Mouse (Mus musculus) liver, embryonic 11.5 days (tissue): Measurements from ENCODE around the gene Lrrc4c. TPM values are rescaled to one million over a fixed set of nuclear protein-coding genes. Genes with fewer than 3 reads are reported as not detected.

Source experiments
- ATAC-seq: fragments of 200-750 bp; cut with Nextera tagmentation; replicated peaks from 2 replicates; pipeline ENCODE4 v1.8.0; 2017; ENCODE audit warnings: moderate number of reproducible peaks, mild to moderate bottlenecking, moderate TSS enrichment, moderate library complexity; ENCODE audit not compliant: low FRiP score
- DNase-seq: peaks from one replicate; pipeline ENCODE4 v3.0.0-alpha.2; 2017; ENCODE audit warnings: low spot score
- H3K27ac ChIP-seq: fragments of 300-500 bp; sonication (generic); 2 replicates; pipeline ENCODE4 v1.5.1; 2014; ENCODE audit warnings: mild to moderate bottlenecking, low read depth, low read length, control low read depth
- H3K27me3 ChIP-seq: fragments of 300-500 bp; sonication (generic); replicated peaks from 2 replicates; pipeline ENCODE4 v1.6.1; 2014; ENCODE audit warnings: low read length, mixed read lengths; ENCODE audit not compliant: control insufficient read depth, insufficient read depth
- H3K36me3 ChIP-seq: fragments of 300-500 bp; sonication (generic); 2 replicates; pipeline ENCODE4 v1.6.1; 2014; ENCODE audit warnings: mild to moderate bottlenecking, low read length, moderate library complexity, mixed read lengths; ENCODE audit not compliant: control insufficient read depth, insufficient read depth
- H3K4me1 ChIP-seq: fragments of 300-500 bp; sonication (generic); replicated peaks from 2 replicates; pipeline ENCODE4 v1.6.1; 2014; ENCODE audit warnings: low read length, mixed read lengths; ENCODE audit not compliant: control insufficient read depth, insufficient read depth
- H3K4me2 ChIP-seq: fragments of 300-500 bp; sonication (generic); 2 replicates; pipeline ENCODE4 v1.6.1; 2014; ENCODE audit warnings: mild to moderate bottlenecking, control low read depth, moderate library complexity
- H3K4me3 ChIP-seq: fragments of 300-500 bp; sonication (generic); 2 replicates; pipeline ENCODE4 v1.5.1; 2014; ENCODE audit warnings: low read depth, low read length, control low read depth
- H3K9ac ChIP-seq: fragments of 300-500 bp; sonication (generic); 2 replicates; pipeline ENCODE4 v1.6.1; 2014; ENCODE audit warnings: low read depth, low read length, control low read depth
- H3K9me3 ChIP-seq: fragments of 300-500 bp; sonication (generic); 2 replicates; pipeline ENCODE4 v1.6.1; 2016; ENCODE audit warnings: low read length, inconsistent platforms, mixed read lengths; ENCODE audit not compliant: control insufficient read depth
- WGBS: fragments of 180-500 bp; shearing (Covaris S2); extraction: QIAGEN DNeasy Blood & Tissue Kit; methylation state at CpG from one replicate; pipeline ENCODE4 v1.1.7; 2014; 5-methylcytosine and 5-hydroxymethylcytosine counted together
- polyA plus RNA-seq: library from polyadenylated mRNA; unstranded; fragments of >200 nt; fragmentation: Nextera tagmentation; extraction: Ambion mirVana; gene quantifications from 2 replicates; pipeline ENCODE4 v1.2.1, GENCODE M21; 2014

Lrrc4c gene
- polyA plus RNA-seq, 1 experiment from 2014 or later = 0.75 TPM

DNA sequence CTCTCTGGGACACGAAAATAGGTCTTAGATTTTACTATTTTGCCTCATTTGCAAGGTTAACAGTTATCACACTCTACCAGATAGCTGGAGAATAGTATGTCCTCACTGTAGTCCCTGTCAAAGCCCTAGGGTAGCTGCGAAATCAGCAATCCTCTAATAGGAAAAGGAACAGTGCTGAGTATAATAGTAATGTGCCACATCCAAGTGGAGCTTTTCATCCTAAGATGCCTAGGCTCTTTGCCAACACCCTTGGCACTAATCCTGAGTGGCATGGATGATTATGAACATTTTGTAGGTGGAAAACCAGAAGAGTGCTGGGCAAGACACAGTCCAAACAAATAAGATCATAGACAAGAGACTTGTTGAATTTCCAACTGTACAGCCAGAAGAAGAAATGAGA lies 981.7 kb downstream of the Lrrc4c start:
- Histone ChIP-seq H3K27me3 (no peaks in the 10 kb centered on the region), H3K27ac (no peak overlapping the region), H3K36me3 (no peaks in the 10 kb centered on the region), H3K9me3 (no peaks in the 10 kb centered on the region), H3K9ac (no peak overlapping the region), H3K4me2 (no peak overlapping the region), H3K4me1 (no peaks in the 10 kb centered on the region), H3K4me3 (no peak overlapping the region)
- 67% methylated on average over 2 of the region's 2 CpGs for WGBS
- DNase-seq = no peak
- no peak for ATAC-seq

DNA sequence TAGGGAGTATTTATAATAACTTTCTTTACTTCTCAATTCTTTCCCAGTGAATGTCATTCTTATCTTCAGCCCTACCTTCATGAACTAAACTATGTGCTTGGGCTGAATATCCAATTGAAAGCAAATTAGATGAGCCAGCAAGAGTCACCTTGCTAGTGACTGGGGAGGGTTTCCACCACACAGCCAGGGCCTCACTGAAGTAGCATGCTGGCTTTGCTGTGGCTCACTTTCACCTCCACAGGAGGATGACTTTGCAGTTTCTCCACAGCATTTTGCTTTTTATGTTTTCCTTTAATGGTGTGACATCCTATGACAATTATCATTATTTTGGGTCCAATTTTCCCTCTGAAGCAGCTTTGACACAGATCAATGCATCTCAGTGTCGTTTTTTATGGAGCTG lies 1000.0 kb downstream of the Lrrc4c start:
- H3K9me3 ChIP-seq = no peaks in the 10 kb centered on the region

DNA sequence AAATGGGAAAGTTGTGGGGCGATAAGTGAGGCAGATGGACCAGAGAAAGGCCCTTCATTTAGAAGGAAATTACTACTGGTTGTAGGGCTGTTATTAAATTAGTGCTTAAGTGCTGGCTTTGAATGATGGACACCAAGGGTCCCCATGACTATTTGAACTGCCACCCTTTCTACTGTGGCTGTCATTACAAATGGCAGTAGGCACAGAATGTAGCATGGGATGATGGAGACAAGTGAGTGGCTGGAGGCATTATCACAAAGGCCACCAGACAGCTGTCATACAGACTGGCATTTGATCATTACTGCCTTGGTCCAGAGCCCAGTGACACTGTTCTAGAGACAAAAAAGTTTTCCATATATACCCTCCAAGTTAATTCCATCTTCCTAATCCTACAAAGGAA lies 1000.6 kb downstream of the Lrrc4c start:
- WGBS = 71% methylated on average over 1 of the region's 1 CpGs
- H3K4me1 ChIP-seq = no peaks in the 10 kb centered on the region
- H3K9ac ChIP-seq = no peak overlapping the region
- ATAC-seq (no peak), DNase-seq (no peak)
- no peaks in the 10 kb centered on the region for H3K36me3 ChIP-seq
- no peak overlapping the region for H3K4me3 ChIP-seq
- H3K27ac ChIP-seq = no peak overlapping the region
- no peaks in the 10 kb centered on the region for H3K27me3 ChIP-seq
- no peaks in the 10 kb centered on the region for H3K9me3 ChIP-seq
- no peak overlapping the region for H3K4me2 ChIP-seq

More for the DNA sequence above, 1000.0 kb downstream of the Lrrc4c start:
- Histone ChIP-seq H3K36me3 (no peaks in the 10 kb centered on the region), H3K4me3 (no peak overlapping the region), H3K27me3 (no peaks in the 10 kb centered on the region), H3K9ac (no peak overlapping the region), H3K4me1 (no peaks in the 10 kb centered on the region), H3K4me2 (no peak overlapping the region), H3K27ac (no peak overlapping the region)
- no peak for DNase-seq
- WGBS = 58% methylated on average over 1 of the region's 1 CpGs
- no peak for ATAC-seq

DNA sequence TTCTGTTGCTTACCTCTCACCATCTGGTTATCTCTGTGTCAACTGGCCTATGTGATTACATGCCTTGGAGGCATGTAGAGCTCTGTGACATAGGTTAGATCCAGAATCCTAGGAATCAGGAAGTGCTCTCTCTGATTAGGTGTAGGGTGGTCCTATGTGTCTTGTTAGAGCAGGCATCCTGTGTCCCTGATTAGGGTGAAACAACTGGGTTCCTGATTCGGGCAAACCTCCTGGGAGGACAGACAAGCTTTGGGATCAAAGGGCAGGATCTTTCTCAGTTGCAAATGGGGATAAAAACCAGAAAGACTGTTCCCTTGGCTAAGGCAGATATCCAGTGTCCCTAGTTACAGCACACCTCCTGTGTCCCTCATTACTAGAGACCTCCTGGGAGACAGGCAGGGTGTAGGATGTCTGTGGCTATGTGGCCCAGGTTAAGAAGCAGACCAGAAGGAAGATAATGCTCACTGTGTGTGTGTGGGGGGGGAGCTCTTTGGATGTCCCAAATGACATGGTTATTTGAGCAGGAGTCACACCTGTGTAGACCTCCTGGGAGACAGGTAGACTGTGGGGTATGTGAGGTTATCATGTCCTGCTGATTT lies 1014.2 kb downstream of the Lrrc4c start:
- 46% methylated on average over 1 of the region's 1 CpGs for WGBS
- Histone ChIP-seq H3K9me3 (no peaks in the 10 kb centered on the region), H3K27me3 (no peaks in the 10 kb centered on the region), H3K4me1 (no peaks in the 10 kb centered on the region), H3K27ac (no peak overlapping the region), H3K4me3 (no peak overlapping the region), H3K9ac (no peak overlapping the region), H3K36me3 (no peaks in the 10 kb centered on the region), H3K4me2 (no peak overlapping the region)
- ATAC-seq (no peak), DNase-seq (no peak)

DNA sequence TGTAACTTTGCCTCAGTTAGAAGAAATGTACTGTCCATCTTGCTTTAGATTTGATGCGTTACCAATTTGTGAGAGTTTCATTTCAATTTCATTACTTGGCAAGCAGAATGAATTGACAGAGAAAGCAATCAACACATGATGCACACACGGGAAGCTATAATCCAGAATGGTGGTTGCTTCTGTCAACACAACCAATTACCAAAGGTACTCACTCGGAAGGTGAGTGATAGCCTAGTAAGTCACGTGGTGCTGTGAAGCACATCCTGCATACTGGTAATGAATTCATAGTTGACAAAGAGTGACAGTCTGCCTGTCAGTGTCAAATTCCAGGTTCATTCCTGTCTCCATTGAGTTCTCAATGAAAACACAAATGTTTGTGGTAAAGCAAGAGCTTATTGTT lies 1021.7 kb downstream of the Lrrc4c start:
- no peak for DNase-seq
- H3K9me3 ChIP-seq = no peaks in the 10 kb centered on the region
- no peak for ATAC-seq
- H3K4me2 ChIP-seq = no peak overlapping the region
- no peak overlapping the region for H3K4me3 ChIP-seq
- no peaks in the 10 kb centered on the region for H3K27me3 ChIP-seq
- WGBS = 82% methylated on average over 4 of the region's 4 CpGs
- H3K9ac ChIP-seq = no peak overlapping the region
- no peak overlapping the region for H3K27ac ChIP-seq
- H3K36me3 ChIP-seq = no peaks in the 10 kb centered on the region
- no peaks in the 10 kb centered on the region for H3K4me1 ChIP-seq

DNA sequence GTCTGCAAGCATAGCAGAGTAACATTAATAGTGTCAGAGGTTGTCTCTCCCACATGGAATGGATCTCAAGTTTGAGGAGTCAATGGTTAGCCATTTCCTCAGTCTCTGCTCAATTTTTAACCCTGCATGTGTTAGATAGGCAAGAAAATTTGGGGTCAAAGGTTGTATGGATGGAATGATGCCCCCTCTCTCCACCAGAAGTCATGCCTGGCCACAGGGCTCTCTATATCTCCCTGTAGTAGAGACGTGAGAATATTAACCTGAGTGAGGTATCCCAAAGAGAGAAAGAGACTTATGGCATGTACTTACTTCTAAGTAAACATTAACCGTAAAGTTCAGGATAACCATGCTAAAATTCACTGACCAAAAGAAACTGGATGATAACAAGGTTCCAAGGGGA lies 1043.3 kb downstream of the Lrrc4c start:
- Histone ChIP-seq H3K4me1 (no peaks in the 10 kb centered on the region), H3K9ac (no peak overlapping the region), H3K27me3 (no peaks in the 10 kb centered on the region), H3K4me3 (no peak overlapping the region), H3K27ac (no peak overlapping the region), H3K9me3 (no peaks in the 10 kb centered on the region), H3K36me3 (no peaks in the 10 kb centered on the region), H3K4me2 (no peak overlapping the region)
- ATAC-seq (no peak), DNase-seq (no peak)
- 74% methylated on average over 2 of the region's 2 CpGs for WGBS

DNA sequence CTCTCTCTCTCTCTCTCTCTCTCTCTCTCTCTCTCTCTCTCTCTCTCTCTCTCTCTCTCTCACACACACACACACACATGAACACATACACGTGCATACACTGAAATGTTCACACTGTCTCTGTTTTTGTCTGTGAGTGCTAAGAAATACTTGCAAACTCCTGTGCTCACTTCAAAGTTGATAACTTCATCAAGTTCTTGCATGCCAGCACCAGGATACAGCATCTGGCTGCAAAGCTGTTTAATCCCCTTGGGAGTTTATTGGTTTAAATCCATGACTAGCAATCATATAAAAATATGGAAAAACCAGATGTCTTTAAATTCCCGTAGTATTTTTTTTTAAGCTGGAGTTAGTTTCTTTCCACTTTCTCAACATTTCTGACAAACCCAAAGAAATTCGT lies 1052.0 kb downstream of the Lrrc4c start:
- H3K4me1 ChIP-seq = no peaks in the 10 kb centered on the region
- no peak for DNase-seq
- H3K9me3 ChIP-seq = no peaks in the 10 kb centered on the region
- 73% methylated on average over 3 of the region's 3 CpGs for WGBS
- no peak overlapping the region for H3K27ac ChIP-seq
- no peaks in the 10 kb centered on the region for H3K27me3 ChIP-seq
- no peak overlapping the region for H3K4me3 ChIP-seq
- no peak overlapping the region for H3K4me2 ChIP-seq
- no peaks in the 10 kb centered on the region for H3K36me3 ChIP-seq
- no peak overlapping the region for H3K9ac ChIP-seq
- no peak for ATAC-seq

DNA sequence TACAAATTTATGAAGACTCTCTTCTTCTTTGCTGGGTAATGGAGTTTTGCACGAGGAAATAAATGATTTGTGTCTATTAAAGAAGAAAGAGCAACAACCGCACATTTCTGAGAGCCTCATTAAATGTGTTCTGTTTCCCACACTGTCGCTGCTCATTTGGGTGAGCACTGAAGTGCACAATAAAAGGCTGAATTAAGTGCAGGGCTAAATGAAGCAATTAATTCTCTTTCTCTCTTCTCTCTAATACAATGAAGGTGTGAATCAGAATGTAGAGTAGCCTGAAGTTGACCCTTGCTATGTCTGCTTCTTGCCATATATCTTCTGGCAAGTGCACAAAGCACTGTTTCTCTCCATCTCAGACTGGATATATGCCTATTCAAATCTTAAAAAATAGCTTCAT lies 1073.5 kb downstream of the Lrrc4c start:
- no peaks in the 10 kb centered on the region for H3K36me3 ChIP-seq
- 78% methylated on average over 3 of the region's 3 CpGs for WGBS

DNA sequence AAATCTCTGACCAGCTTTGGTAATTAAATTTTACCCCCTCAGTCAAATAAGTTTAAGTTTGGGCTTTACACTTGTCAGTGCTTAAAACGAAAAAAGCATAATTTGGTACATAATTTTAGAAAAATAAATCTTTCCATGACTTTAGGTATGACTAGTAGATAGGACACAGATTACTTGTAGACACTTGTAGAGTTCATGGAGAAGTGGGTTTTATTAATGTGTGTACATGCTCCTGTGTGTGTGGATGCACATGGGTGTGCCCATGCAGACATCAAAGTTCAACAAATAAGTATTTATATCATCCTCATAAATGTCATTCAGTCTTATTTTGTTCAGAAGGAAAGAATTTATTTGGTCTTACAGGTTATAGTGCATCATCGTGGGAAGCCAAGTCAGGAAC lies 1073.9 kb downstream of the Lrrc4c start:
- Histone ChIP-seq H3K4me1 (no peaks in the 10 kb centered on the region), H3K4me3 (no peak overlapping the region), H3K27ac (no peak overlapping the region), H3K27me3 (no peaks in the 10 kb centered on the region), H3K4me2 (no peak overlapping the region), H3K9me3 (no peaks in the 10 kb centered on the region), H3K9ac (no peak overlapping the region), H3K36me3 (no peaks in the 10 kb centered on the region)
- ATAC-seq (no peak), DNase-seq (no peak)
- WGBS = 82% methylated on average over 2 of the region's 2 CpGs

More for the DNA sequence above, 1073.5 kb downstream of the Lrrc4c start:
- Histone ChIP-seq H3K9me3 (no peaks in the 10 kb centered on the region), H3K4me1 (no peaks in the 10 kb centered on the region), H3K27ac (no peak overlapping the region), H3K27me3 (no peaks in the 10 kb centered on the region), H3K4me2 (no peak overlapping the region), H3K9ac (no peak overlapping the region), H3K4me3 (no peak overlapping the region)
- no peak for ATAC-seq
- DNase-seq = no peak
